Mouse (Mus musculus) liver, adult 2 months (tissue): ENCODE measurements around the gene Polr2l. TPM values are rescaled to one million over a fixed set of nuclear protein-coding genes. Genes with fewer than 3 reads are reported as not detected.
A peak's percentile ranks its signal among the peaks of the same experiment; 100 is the strongest.

Source experiments
- DNase-seq: peaks from one replicate; pipeline ENCODE4 v3.0.0-alpha.2; 2011; ENCODE audit warnings: low read depth, low spot score; ENCODE audit errors: extremely low read depth
- H3K27ac ChIP-seq: fragments of 200-500 bp; replicated peaks from 2 replicates; pipeline ENCODE4 v1.5.1; 2012; ENCODE audit warnings: low read depth, mild to moderate bottlenecking, control low read depth, inconsistent platforms, low read length; ENCODE audit not compliant: insufficient read depth
- H3K27me3 ChIP-seq: fragments of 200-500 bp; 2 replicates; pipeline ENCODE4 v1.6.1; 2012; ENCODE audit warnings: mild to moderate bottlenecking, moderate library complexity, low read length, inconsistent platforms; ENCODE audit not compliant: control insufficient read depth, insufficient read depth
- H3K36me3 ChIP-seq: fragments of 200-500 bp; 2 replicates; pipeline ENCODE4 v1.6.1; 2012; ENCODE audit warnings: low read length, inconsistent platforms; ENCODE audit not compliant: control insufficient read depth, insufficient read depth
- H3K4me1 ChIP-seq: fragments of 200-500 bp; 2 replicates; pipeline ENCODE4 v1.6.1; 2011; ENCODE audit warnings: low read length; ENCODE audit not compliant: control insufficient read depth, insufficient read depth
- H3K4me3 ChIP-seq: fragments of 200-500 bp; 2 replicates; pipeline ENCODE4 v1.5.1; 2011; ENCODE audit warnings: low read depth, mild to moderate bottlenecking, control low read depth, low read length, moderate library complexity; ENCODE audit not compliant: insufficient read depth
- H3K79me2 ChIP-seq: fragments of 200-500 bp; 2 replicates; pipeline ENCODE4 v1.6.1; 2012; ENCODE audit warnings: inconsistent platforms, mild to moderate bottlenecking, low read length, moderate library complexity; ENCODE audit not compliant: control insufficient read depth, insufficient read depth
- H3K9ac ChIP-seq: fragments of 200-500 bp; 2 replicates; pipeline ENCODE4 v1.6.1; 2012; ENCODE audit warnings: low read depth, mild to moderate bottlenecking, control low read depth, inconsistent platforms, low read length
- CTCF ChIP-seq: fragments of 200-500 bp; IDR thresholded peaks from 2 replicates; pipeline ENCODE4 v1.5.1; 2011; ENCODE audit warnings: low read depth, low read length, control low read depth
- POLR2A ChIP-seq: fragments of 200-500 bp; IDR thresholded peaks from 2 replicates; pipeline ENCODE4 v1.6.1; 2011; ENCODE audit warnings: low read length, control low read depth; ENCODE audit not compliant: insufficient read depth; ENCODE audit errors: extremely low read depth
- WGBS: fragments of 180-500 bp; shearing (Covaris S2); methylation state at CpG from one replicate; pipeline ENCODE4 v1.1.7; 2018; 5-methylcytosine and 5-hydroxymethylcytosine counted together
- polyA plus RNA-seq: library from polyadenylated mRNA; depleted of rRNA; stranded (reverse); fragments of >200 nt; gene quantifications from 2 replicates; pipeline ENCODE4 v1.2.3, GENCODE M21; 2012
- total RNA-seq: library from RNA; depleted of rRNA; stranded (reverse); fragments of >200 nt; gene quantifications from 2 replicates; pipeline ENCODE4 v1.2.3, GENCODE M21; 2014

Polr2l gene
- total and polyA plus RNA-seq, 2 experiments = 41.1 to 42.8 TPM

DNA sequence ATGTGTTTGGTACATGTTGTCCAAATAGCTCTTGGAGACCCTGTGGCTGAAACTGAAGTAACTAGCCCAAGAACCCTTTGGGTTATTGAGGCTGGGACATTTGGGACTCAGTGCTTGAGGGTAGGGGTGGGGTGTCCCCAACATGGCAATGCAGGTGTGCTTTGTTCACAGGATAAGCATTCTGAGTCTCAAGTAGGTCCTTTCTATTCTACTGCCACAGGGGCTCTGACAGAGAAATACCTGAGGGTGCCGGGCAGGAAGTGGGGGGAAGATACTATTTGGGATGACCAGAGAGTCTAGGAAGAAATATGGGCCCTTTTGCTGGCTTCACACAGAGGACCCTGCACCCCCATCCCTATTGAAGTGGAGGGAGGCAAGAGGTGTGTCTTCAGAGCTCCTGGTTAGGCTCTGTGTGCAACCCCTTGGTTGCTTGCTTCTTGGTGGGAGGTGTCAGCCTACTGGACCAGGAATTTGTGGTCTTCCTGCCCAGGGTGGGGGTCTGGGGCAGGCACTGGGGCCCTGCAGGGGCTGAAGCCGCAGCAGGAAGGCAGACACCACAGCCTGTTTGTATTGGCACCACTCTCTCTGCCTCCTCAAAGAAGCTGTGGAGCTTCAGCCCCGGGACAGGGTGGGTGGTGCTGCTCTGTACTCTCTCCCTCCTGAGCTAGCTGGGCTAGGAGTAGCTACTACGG is 2.8 kb upstream of the Polr2l start:
- H3K36me3 ChIP-seq = no peaks in the 10 kb centered on the region
- 30% methylated on average over 4 of the region's 4 CpGs for WGBS
- peak overlapping the region; percentile 92 for H3K27ac ChIP-seq
- peak overlapping the region; percentile 39 for H3K9ac ChIP-seq
- H3K27me3 ChIP-seq = no peaks in the 10 kb centered on the region
- peaks cover 37% of the 10 kb centered on the region for H3K79me2 ChIP-seq
- H3K4me1 ChIP-seq = peaks cover 31% of the 10 kb centered on the region
- H3K4me3 ChIP-seq = no peak overlapping the region
- no peak for DNase-seq
- no peak for TF ChIP-seq CTCF
- no peak for TF ChIP-seq POLR2A

DNA sequence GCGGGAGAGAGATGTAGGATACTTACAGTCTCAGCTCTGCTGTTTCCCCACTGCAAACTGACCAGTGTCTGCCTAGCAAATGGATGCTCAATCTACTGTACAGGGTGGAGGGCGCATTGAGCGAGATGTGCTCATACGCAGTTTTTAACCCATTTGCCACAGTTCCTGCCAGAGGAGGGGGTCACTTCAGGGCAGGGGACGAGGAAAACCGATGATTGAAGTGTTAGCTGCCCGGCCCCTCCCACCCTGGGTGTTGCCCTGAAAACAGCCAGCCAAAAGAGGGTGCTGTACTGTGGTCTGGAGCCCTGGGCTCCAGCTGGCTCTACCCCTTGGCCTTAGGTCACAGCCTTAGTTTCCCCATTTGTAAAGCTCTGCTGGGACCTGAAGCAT is 2.0 kb upstream of the Polr2l start:
- TF ChIP-seq POLR2A = no peak
- no peak for TF ChIP-seq CTCF
- peaks cover 30% of the 10 kb centered on the region for H3K79me2 ChIP-seq
- DNase-seq = no peak
- WGBS = under 1% methylated on average over 7 of the region's 7 CpGs
- peak overlapping the region; percentile 39 for H3K9ac ChIP-seq
- H3K4me1 ChIP-seq = peaks cover 31% of the 10 kb centered on the region
- H3K4me3 ChIP-seq = peak overlapping the region; percentile 83
- H3K27me3 ChIP-seq = no peaks in the 10 kb centered on the region
- H3K36me3 ChIP-seq = peaks cover 3% of the 10 kb centered on the region; the same call in 1 of the 2 replicates
- H3K27ac ChIP-seq = peak overlapping the region; percentile 92

GRCm38 (mm10) chr7:141476226-141476980 is 1.5 kb upstream of the Polr2l start:
- Histone ChIP-seq H3K79me2 (peaks cover 26% of the 10 kb centered on the region; the same call in 1 of the 2 replicates), H3K9ac (peak overlapping the region; percentile 92), H3K36me3 (peaks cover 4% of the 10 kb centered on the region; the same call in 1 of the 2 replicates), H3K27me3 (no peaks in the 10 kb centered on the region), H3K4me3 (peak overlapping the region; percentile 83), H3K4me1 (peaks cover 28% of the 10 kb centered on the region), H3K27ac (peak overlapping the region; percentile 92)
- peak; percentile 91 for DNase-seq
- peak; percentile 24; the same call in 1 of the 2 replicates for TF ChIP-seq CTCF
- peak; percentile 62 for TF ChIP-seq POLR2A
- 0% methylated on average over 17 of the region's 17 CpGs for WGBS

- H3K4me1 ChIP-seq = peaks cover 22% of the 10 kb centered on the region
- H3K79me2 ChIP-seq = peaks cover 21% of the 10 kb centered on the region; the same call in 1 of the 2 replicates
- peak overlapping the region; percentile 83 for H3K4me3 ChIP-seq
- TF ChIP-seq POLR2A (no peak), CTCF (no peak)
- no peaks in the 10 kb centered on the region for H3K27me3 ChIP-seq
- H3K27ac ChIP-seq = peak overlapping the region; percentile 92
- H3K36me3 ChIP-seq = peaks cover 6% of the 10 kb centered on the region; the same call in 1 of the 2 replicates
- peak overlapping the region; percentile 92 for H3K9ac ChIP-seq
- under 1% methylated on average over 12 of the region's 12 CpGs for whole genome bisulfite sequencing
- DNase-seq = peak; percentile 45
Observed at GRCm38 (mm10) chr7:141475805-141476158, 850 bp upstream of the Polr2l start.

GRCm38 (mm10) chr7:141474160-141474559 is 772 bp downstream of the Polr2l start:
- Histone ChIP-seq H3K9ac (peak overlapping the region; percentile 80), H3K27ac (no peak overlapping the region), H3K4me1 (peaks cover 25% of the 10 kb centered on the region), H3K79me2 (peaks cover 27% of the 10 kb centered on the region; the same call in 1 of the 2 replicates), H3K36me3 (peaks cover 8% of the 10 kb centered on the region; the same call in 1 of the 2 replicates), H3K4me3 (peak overlapping the region; percentile 83), H3K27me3 (no peaks in the 10 kb centered on the region)
- TF ChIP-seq POLR2A (no peak), CTCF (no peak)
- DNase-seq = no peak
- WGBS = 6% methylated on average over 5 of the region's 5 CpGs

DNA sequence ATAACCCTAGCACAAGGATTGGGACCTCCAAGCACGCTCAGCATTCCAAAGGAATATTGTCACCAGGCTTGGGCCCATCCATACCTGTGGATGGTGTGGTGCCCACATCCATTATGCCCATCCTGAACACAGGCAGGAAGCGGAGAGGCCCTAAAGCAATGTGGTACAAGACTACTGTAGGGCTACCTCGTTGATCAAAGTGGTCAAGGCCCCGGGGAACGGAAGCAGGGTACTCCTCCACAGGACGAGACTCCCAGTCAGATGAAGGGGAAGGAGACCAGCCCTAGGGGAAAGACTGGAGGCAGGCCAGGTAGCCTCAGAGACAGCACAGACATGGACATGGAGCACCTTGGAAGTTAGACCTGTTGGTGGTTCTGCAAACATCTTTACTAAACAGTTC is 2.2 kb downstream of the Polr2l start:
- Histone ChIP-seq H3K9ac (no peak overlapping the region), H3K27me3 (no peaks in the 10 kb centered on the region), H3K27ac (no peak overlapping the region), H3K4me1 (peaks cover 29% of the 10 kb centered on the region), H3K4me3 (no peak overlapping the region), H3K79me2 (peaks cover 21% of the 10 kb centered on the region; the same call in 1 of the 2 replicates), H3K36me3 (peaks cover 8% of the 10 kb centered on the region; the same call in 1 of the 2 replicates)
- no peak for TF ChIP-seq POLR2A
- no peak for TF ChIP-seq CTCF
- no peak for DNase-seq
- WGBS = 86% methylated on average over 6 of the region's 6 CpGs
